In genomic region chr17:46645561-46646321, GRCm38 (mm10) we compare ENCODE assay signal across 8 mouse cellular contexts. TPM values are rescaled to one million over a fixed set of nuclear protein-coding genes. Genes with fewer than 3 reads are reported as not detected.
A peak's percentile ranks its signal among the peaks of the same experiment; 100 is the strongest.
DNase-seq lines count a peak whose midpoint lies in the region; ATAC-seq lines count a peak whose summit lies in the region.

Klc4 (minus strand) TSS chr17:46646022.
Mrpl2 (plus strand) TSS chr17:46646229.

- H3K4me3 ChIP-seq in hindbrain, embryonic 14.5 days (replicated peaks; ENCODE audit: low read length) = peak within 1 kb of the TSS; percentile 59

- H3K9ac ChIP-seq in hindbrain, embryonic 14.5 days = peak within 1 kb of the TSS; percentile 86

- peak within 1 kb of the TSS; percentile 93 for H3K27ac ChIP-seq in hindbrain, embryonic 14.5 days

- under 1% methylated on average over 51 of the region's 53 CpGs for WGBS in hindbrain, embryonic 14.5 days

- no peaks in the 10 kb centered on the region for H3K9me3 ChIP-seq in hindbrain, embryonic 14.5 days (ENCODE audit: control insufficient read depth, low read length)

- peak; percentile 73 for ATAC-seq in hindbrain, embryonic 14.5 days (ENCODE audit: low FRiP score)

- H3K4me2 ChIP-seq in hindbrain, embryonic 14.5 days (replicated peaks) = peak within 1 kb of the TSS; percentile 69

- peaks cover 26% of the 10 kb centered on the region for H3K4me1 ChIP-seq in hindbrain, embryonic 14.5 days (replicated peaks; ENCODE audit: control insufficient read depth, insufficient read depth, low read length)

- DNase-seq in R1 (ENCODE audit: low read depth, low spot score) = peak; percentile 99
- peak; percentile 99 to 100 for DNase-seq in cerebellum, postnatal 25 days
- DNase-seq in frontal cortex, postnatal 25 days (ENCODE audit: low spot score in 2 of 2) = peak; percentile 99 to 100
- peak; percentile 99 for DNase-seq in hindbrain, embryonic 14.5 days (ENCODE audit: low spot score)
- peak; percentile 98 to 99 for DNase-seq in layer of hippocampus, postnatal 36 days
- peak; percentile 99 for DNase-seq in lung, postnatal 36 days
- DNase-seq in retina, postnatal 1 day = peak; percentile 99
- peak; percentile 97 to 99 for DNase-seq in urinary bladder, adult 18-20 months (ENCODE audit: low spot score in 2 of 2)

- H3K36me3 ChIP-seq in hindbrain, embryonic 14.5 days (replicated peaks; ENCODE audit: control insufficient read depth, insufficient read depth) = peaks cover 27% of the 10 kb centered on the region

- H3K27me3 ChIP-seq in hindbrain, embryonic 14.5 days (ENCODE audit: control insufficient read depth, insufficient read depth, low read length) = no peaks in the 10 kb centered on the region

RNA-seq across cellular contexts. Expression of gene Klc4, which starts in this region (rescaled TPM):
- polyA plus RNA-seq in hindbrain, embryonic 14.5 days (2014; fragmentation: Nextera tagmentation; extraction: Ambion mirVana) = 26.2 and 30.5 TPM in 2 replicates
- total RNA-seq in layer of hippocampus, postnatal 36 days (2021) = 10 to 100 TPM; 19.0 to 19.7 TPM

RNA-seq across cellular contexts. Expression of gene Mrpl2, which starts in this region (rescaled TPM):
- 66.5 and 71.2 TPM in 2 replicates for polyA plus RNA-seq in hindbrain, embryonic 14.5 days (2014; fragmentation: Nextera tagmentation; extraction: Ambion mirVana)
- 10 to 100 TPM; 45.3 to 50.7 TPM for total RNA-seq in layer of hippocampus, postnatal 36 days (2021)

Comparison
In these comparisons a context has a peak if more than half of its experiments do, and no peak if none do; other contexts are left out.
1. Peak in every context shown above with its lines: DNase-seq, ATAC-seq, H3K4me3 ChIP-seq and H3K27ac ChIP-seq.